Mouse (Mus musculus): ENCODE data around the gene Med6.

The Med6 gene

GRCm38 (mm10) chr12:81594902-81595671, at the start of gene Med6:
TSS of gene Med6 (minus strand) at chr12:81595008.
- CTCF ChIA-PET, result interaction anchor here in 3 of 4 experiments (0.5 to 2.7 kb wide), 4 partner anchors 24 to 214 kb away, joined by 3 to 8 read pairs (median 5); no protein-coding TSS in a partner anchor
- POLR2A ChIA-PET, result interaction anchor here (0.6 to 2.1 kb wide), 72 partner anchors 9 to 1713 kb away, joined by 3 to 26 read pairs (median 4); partner anchors contain the start of genes Cox16 (in 3 of the 4), Ttc9 (in 3 of the 4), Gm20498 (in 2 of the 4) and Srsf5 (in 2 of the 4)

- POLR2A ChIA-PET, result interaction anchor here in 3 of 4 experiments (0.6 to 1.5 kb wide), 4 partner anchors 11 to 48 kb away, joined by 3 to 4 read pairs (median 3); partner anchors contain the start of genes Med6 (in 1 of the 3) and Ttc9 (in 1 of the 3)
- CTCF ChIA-PET, result no interaction called here
Observed at GRCm38 (mm10) chr12:81642361-81643082, 47.7 kb upstream of the Med6 start.

- POLR2A ChIA-PET, result interaction anchor here in 2 of 4 experiments (0.6 to 0.7 kb wide), 2 partner anchors 9 to 128 kb away, joined by 3 to 4 read pairs; no protein-coding TSS in a partner anchor
- CTCF ChIA-PET, result no interaction called here
Observed at GRCm38 (mm10) chr12:81640656-81641055, 45.8 kb upstream of the Med6 start.

- ChIA-PET POLR2A (interaction anchor here in 1 of 4 experiments (0.6 kb wide), 1 partner anchor 201 kb away, joined by 4 read pairs; no protein-coding TSS in a partner anchor), CTCF (no interaction called here)
Observed at GRCm38 (mm10) chr12:81633246-81633645, 38.4 kb upstream of the Med6 start.

- ChIA-PET POLR2A (interaction anchor here (0.6 to 2.4 kb wide), 44 partner anchors 8 to 687 kb away, joined by 3 to 23 read pairs (median 4); partner anchors contain the start of genes Med6 (in 3 of the 4), Map3k9 (in 2 of the 4), Cox16 (in 1 of the 4) and Gm20498 (in 1 of the 4)), CTCF (interaction anchor here in 3 of 4 experiments (0.6 to 2.5 kb wide), 7 partner anchors 12 to 157 kb away, joined by 3 to 16 read pairs (median 5); no protein-coding TSS in a partner anchor)
Observed at GRCm38 (mm10) chr12:81631661-81632401, 37.0 kb upstream of the Med6 start.

GRCm38 (mm10) chr12:81630915-81631660, 36.3 kb upstream of the Med6 start, which contains the start of gene Ttc9:
TSS of gene Ttc9 (plus strand) at chr12:81631249.
- CTCF ChIA-PET, result interaction anchor here in 3 of 4 experiments (0.6 to 2.5 kb wide), 8 partner anchors 12 to 157 kb away, joined by 3 to 16 read pairs (median 5); no protein-coding TSS in a partner anchor
- POLR2A ChIA-PET, result interaction anchor here (0.5 to 2.4 kb wide), 60 partner anchors 9 to 686 kb away, joined by 3 to 23 read pairs (median 4); partner anchors contain the start of genes Med6 (in 3 of the 4), Map3k9 (in 2 of the 4), Cox16 (in 1 of the 4) and Gm20498 (in 1 of the 4)

GRCm38 (mm10) chr12:81630520-81630914, 35.7 kb upstream of the Med6 start:
- ChIA-PET CTCF (interaction anchor here in 3 of 4 experiments (1.3 to 2.5 kb wide), 6 partner anchors 11 to 158 kb away, joined by 4 to 16 read pairs (median 6); no protein-coding TSS in a partner anchor), POLR2A (interaction anchor here (0.5 to 2.4 kb wide), 48 partner anchors 8 to 685 kb away, joined by 3 to 23 read pairs (median 4); partner anchors contain the start of genes Med6 (in 3 of the 4), Map3k9 (in 2 of the 4), Cox16 (in 1 of the 4) and Gm20498 (in 1 of the 4))

- ChIA-PET POLR2A (interaction anchor here in 1 of 4 experiments (1.6 kb wide), 1 partner anchor 9 kb away, joined by 3 read pairs; no protein-coding TSS in a partner anchor), CTCF (interaction anchor here in 1 of 4 experiments (1.1 to 1.3 kb wide), 2 partner anchors 9 to 158 kb away, joined by 3 to 5 read pairs; no protein-coding TSS in a partner anchor)
Observed at GRCm38 (mm10) chr12:81628091-81628490, 33.3 kb upstream of the Med6 start.

- ChIA-PET POLR2A (no interaction called here), CTCF (interaction anchor here in 1 of 4 experiments (1.1 to 1.3 kb wide), 2 partner anchors 8 to 159 kb away, joined by 3 to 5 read pairs; no protein-coding TSS in a partner anchor)
Observed at GRCm38 (mm10) chr12:81627426-81627825, 32.6 kb upstream of the Med6 start.

- CTCF ChIA-PET, result no interaction called here
- POLR2A ChIA-PET, result no interaction called here
Observed at GRCm38 (mm10) chr12:81626226-81626861, 31.5 kb upstream of the Med6 start.

GRCm38 (mm10) chr12:81623377-81623776, 28.6 kb upstream of the Med6 start:
- ChIA-PET POLR2A (no interaction called here), CTCF (no interaction called here)

GRCm38 (mm10) chr12:81619302-81619701, 24.5 kb upstream of the Med6 start:
- POLR2A ChIA-PET, result interaction anchor here (0.5 to 1.5 kb wide), 21 partner anchors 10 to 593 kb away, joined by 3 to 8 read pairs (median 3); partner anchors contain the start of genes Ttc9 (in 4 of the 4), Med6 (in 2 of the 4) and Smoc1 (in 1 of the 4)
- CTCF ChIA-PET, result interaction anchor here (0.5 to 2.9 kb wide), 42 partner anchors 8 to 1399 kb away, joined by 3 to 35 read pairs (median 4); partner anchors contain the start of genes Ttc9 (in 3 of the 4), Gm20498 (in 1 of the 4), Map3k9 (in 1 of the 4) and Med6 (in 1 of the 4)

- CTCF ChIA-PET, result interaction anchor here in 3 of 4 experiments (1.1 to 1.9 kb wide), 3 partner anchors 171 to 172 kb away, joined by 3 to 6 read pairs (median 5); no protein-coding TSS in a partner anchor
Observed at GRCm38 (mm10) chr12:81616980-81617379, 22.2 kb upstream of the Med6 start.

GRCm38 (mm10) chr12:81615807-81616206, 21.0 kb upstream of the Med6 start:
- ChIA-PET CTCF (interaction anchor here in 1 of 4 experiments (0.9 kb wide), 1 partner anchor 172 kb away, joined by 3 read pairs; no protein-coding TSS in a partner anchor), POLR2A (interaction anchor here in 1 of 4 experiments (1.3 kb wide), 1 partner anchor 15 kb away, joined by 5 read pairs; the partner anchor contains the start of gene Ttc9)

More at GRCm38 (mm10) chr12:81616980-81617379, 22.2 kb upstream of the Med6 start:
- POLR2A ChIA-PET, result no interaction called here

- ChIA-PET POLR2A (interaction anchor here in 2 of 4 experiments (1.2 to 1.8 kb wide), 3 partner anchors 15 to 80 kb away, joined by 3 to 8 read pairs (median 5); partner anchors contain the start of gene Med6 (in 2 of the 2)), CTCF (interaction anchor here in 1 of 4 experiments (0.6 to 1.2 kb wide), 2 partner anchors 10 to 179 kb away, joined by 3 read pairs; no protein-coding TSS in a partner anchor)
Observed at GRCm38 (mm10) chr12:81609445-81609844, 14.6 kb upstream of the Med6 start.
